Mouse (Mus musculus) liver, adult 2 months (tissue): Measurements from ENCODE around the gene Ccl28.
"Not testable (repeated sequence)": the region's sequence is repeated elsewhere in the genome, so short reads cannot be mapped to it uniquely, and the experiment has no call there.

ENCODE experiments used
- CTCF ChIP-seq: fragments of 200-500 bp; IDR thresholded peaks from 2 replicates; pipeline ENCODE4 v1.5.1; 2011; ENCODE audit warnings: low read depth, low read length, control low read depth
- POLR2A ChIP-seq: fragments of 200-500 bp; IDR thresholded peaks from 2 replicates; pipeline ENCODE4 v1.6.1; 2011; ENCODE audit warnings: low read length, control low read depth; ENCODE audit not compliant: insufficient read depth; ENCODE audit errors: extremely low read depth

GRCm38 (mm10) chr13:119596321-119597211 is 27.1 kb upstream of the Ccl28 start:
- TF ChIP-seq CTCF, POLR2A: not testable (repeated sequence)
